Mouse (Mus musculus) bone marrow, adult 2 months (tissue): ENCODE data around the gene Taf15.

Source experiments
- CTCF ChIP-seq: fragments of 200-500 bp; IDR thresholded peaks from 2 replicates; pipeline ENCODE4 v1.5.1; 2011; ENCODE audit warnings: low read length, control low read depth; ENCODE audit not compliant: control insufficient read depth, insufficient read depth
- POLR2A ChIP-seq: fragments of 200-500 bp; IDR thresholded peaks from 2 replicates; pipeline ENCODE4 v1.6.1; 2011; ENCODE audit warnings: low read depth, mild to moderate bottlenecking, control low read depth, low read length, borderline replicate concordance; ENCODE audit not compliant: control insufficient read depth

- TF ChIP-seq CTCF = no peak
- no peak for TF ChIP-seq POLR2A
Measured at GRCm38 (mm10) chr11:83495571-83495970, 22.7 kb downstream of the Taf15 start.
